Mouse (Mus musculus) erythroblast, embryonic 14.5 days (primary cell): Measurements from ENCODE around the gene Zfp275. TPM values are rescaled to one million over a fixed set of nuclear protein-coding genes. Genes with fewer than 3 reads are reported as not detected.
A peak's percentile ranks its signal among the peaks of the same experiment; 100 is the strongest.
"Not testable (repeated sequence)": the region's sequence is repeated elsewhere in the genome, so short reads cannot be mapped to it uniquely, and the experiment has no call there.

Experiments
- H3K27me3 ChIP-seq: 2 replicates; pipeline ENCODE4 v1.6.1; 2012; ENCODE audit warnings: inconsistent platforms; ENCODE audit not compliant: control insufficient read depth
- H3K36me3 ChIP-seq: 2 replicates; pipeline ENCODE4 v1.6.1; 2012; ENCODE audit warnings: mild to moderate bottlenecking, inconsistent platforms; ENCODE audit not compliant: control insufficient read depth
- H3K4me1 ChIP-seq: 2 replicates; pipeline ENCODE4 v1.6.1; 2012; ENCODE audit warnings: inconsistent platforms; ENCODE audit not compliant: control insufficient read depth
- H3K4me3 ChIP-seq: replicated peaks from 2 replicates; pipeline ENCODE3; 2012; ENCODE audit warnings: moderate library complexity, mild to moderate bottlenecking, inconsistent platforms
- H3K9me3 ChIP-seq: 2 replicates; pipeline ENCODE4 v1.6.1; 2012; ENCODE audit warnings: low read length, inconsistent platforms, mixed read lengths; ENCODE audit not compliant: control insufficient read depth
- GATA1 ChIP-seq: IDR thresholded peaks from 2 replicates; pipeline ENCODE4 v1.6.1; 2012; ENCODE audit warnings: low read length, inconsistent platforms, mixed read lengths
- TAL1 ChIP-seq: IDR thresholded peaks from 3 replicates; pipeline ENCODE4 v1.6.1; 2012; ENCODE audit warnings: low read length, inconsistent platforms, mixed read lengths
- polyA plus RNA-seq: library from polyadenylated mRNA; stranded (reverse); fragments of >175 nt; gene quantifications from 2 replicates; pipeline ENCODE4 v1.2.3, GENCODE M21; 2012

The Zfp275 gene
- 0.01 and 0.02 TPM in 2 replicates for polyA plus RNA-seq

- Histone ChIP-seq H3K4me3 (peak within 1 kb of the TSS; percentile 69), H3K36me3 (no peaks in the 10 kb centered on the region), H3K9me3 (peaks cover 3% of the 10 kb centered on the region; the same call in 1 of the 2 replicates), H3K27me3 (peaks cover 4% of the 10 kb centered on the region), H3K4me1 (peaks cover 15% of the 10 kb centered on the region)
- TF ChIP-seq GATA1 = no peak
- TF ChIP-seq TAL1 = no peak
Measured at GRCm38 (mm10) chrX:73342483-73342895, at the start of gene Zfp275. TSS of gene Zfp275 (plus strand) at chrX:73342621.

- not testable (repeated sequence) for H3K9me3 ChIP-seq, H3K4me3 ChIP-seq, H3K4me1 ChIP-seq, H3K27me3 ChIP-seq, H3K36me3 ChIP-seq
Measured at GRCm38 (mm10) chrX:73292876-73293275, 49.5 kb upstream of the Zfp275 start, which contains the start of the genes Xlr5a and Xlr5c. TSS of gene Xlr5a (minus strand) at chrX:73292976. TSS of gene Xlr5c (minus strand) at chrX:73292976.

GRCm38 (mm10) chrX:73295745-73296144 is 46.7 kb upstream of the Zfp275 start:
- not testable (repeated sequence) for H3K36me3 ChIP-seq, H3K9me3 ChIP-seq, H3K4me3 ChIP-seq, H3K4me1 ChIP-seq, H3K27me3 ChIP-seq

GRCm38 (mm10) chrX:73312522-73312921 is 29.9 kb upstream of the Zfp275 start:
- TF ChIP-seq TAL1 (no peak), GATA1 (no peak)
- Histone ChIP-seq H3K4me3 (no peak overlapping the region), H3K27me3 (no peaks in the 10 kb centered on the region), H3K9me3 (no peaks in the 10 kb centered on the region), H3K4me1 (no peaks in the 10 kb centered on the region), H3K36me3 (no peaks in the 10 kb centered on the region)

GRCm38 (mm10) chrX:73321029-73321428 is 21.4 kb upstream of the Zfp275 start:
- H3K4me3 ChIP-seq = no peak overlapping the region
- H3K9me3 ChIP-seq = no peaks in the 10 kb centered on the region
- H3K36me3 ChIP-seq = no peaks in the 10 kb centered on the region
- no peaks in the 10 kb centered on the region for H3K4me1 ChIP-seq
- no peak for TF ChIP-seq TAL1
- no peak for TF ChIP-seq GATA1
- H3K27me3 ChIP-seq = no peaks in the 10 kb centered on the region

- H3K36me3 ChIP-seq = no peaks in the 10 kb centered on the region
- no peaks in the 10 kb centered on the region for H3K4me1 ChIP-seq
- no peak overlapping the region for H3K4me3 ChIP-seq
- no peaks in the 10 kb centered on the region for H3K9me3 ChIP-seq
- TF ChIP-seq TAL1 (no peak), GATA1 (no peak)
- no peaks in the 10 kb centered on the region for H3K27me3 ChIP-seq
Measured at GRCm38 (mm10) chrX:73327215-73327614, 15.2 kb upstream of the Zfp275 start.

- Histone ChIP-seq H3K4me3 (no peak overlapping the region), H3K4me1 (no peaks in the 10 kb centered on the region), H3K36me3 (no peaks in the 10 kb centered on the region), H3K27me3 (peaks cover 5% of the 10 kb centered on the region; the same call in 1 of the 2 replicates), H3K9me3 (no peaks in the 10 kb centered on the region)
- TF ChIP-seq TAL1 = no peak
- TF ChIP-seq GATA1 = no peak
Measured at GRCm38 (mm10) chrX:73333548-73333947, 8.9 kb upstream of the Zfp275 start.

GRCm38 (mm10) chrX:73336740-73337139 is 5.7 kb upstream of the Zfp275 start, which contains the start of gene Gm45015:
TSS of gene Gm45015 (minus strand) at chrX:73336840.
- Histone ChIP-seq H3K4me3 (no peak within 1 kb of the TSS), H3K27me3 (peaks cover 5% of the 10 kb centered on the region; the same call in 1 of the 2 replicates), H3K36me3 (no peaks in the 10 kb centered on the region), H3K9me3 (no peaks in the 10 kb centered on the region), H3K4me1 (no peaks in the 10 kb centered on the region)
- TF ChIP-seq TAL1 = no peak
- TF ChIP-seq GATA1 = no peak

- TF ChIP-seq TAL1 (no peak), GATA1 (no peak)
- H3K4me1 ChIP-seq = peaks cover 15% of the 10 kb centered on the region
- H3K4me3 ChIP-seq = no peak overlapping the region
- H3K27me3 ChIP-seq = peaks cover 4% of the 10 kb centered on the region
- H3K9me3 ChIP-seq = peaks cover 3% of the 10 kb centered on the region; the same call in 1 of the 2 replicates
- no peaks in the 10 kb centered on the region for H3K36me3 ChIP-seq
Measured at GRCm38 (mm10) chrX:73341473-73341872, 948 bp upstream of the Zfp275 start.

GRCm38 (mm10) chrX:73342068-73342467 is 353 bp upstream of the Zfp275 start:
- TF ChIP-seq GATA1 (no peak), TAL1 (no peak)
- H3K4me1 ChIP-seq = peaks cover 15% of the 10 kb centered on the region

More at GRCm38 (mm10) chrX:73342068-73342467, 353 bp upstream of the Zfp275 start:
- peaks cover 3% of the 10 kb centered on the region; the same call in 1 of the 2 replicates for H3K9me3 ChIP-seq
- H3K4me3 ChIP-seq = peak overlapping the region; percentile 69
- peaks cover 4% of the 10 kb centered on the region for H3K27me3 ChIP-seq
- no peaks in the 10 kb centered on the region for H3K36me3 ChIP-seq
